Mouse (Mus musculus): ENCODE data around the gene Susd4. TPM values are rescaled to one million over a fixed set of nuclear protein-coding genes. Genes with fewer than 3 reads are reported as not detected.

The Susd4 gene
- polyA plus RNA-seq, 1 experiment from 2014 or later, result 37.4 TPM

- 75% methylated on average over 13 of the region's 13 CpGs for WGBS
- no peaks in the 10 kb centered on the region for H3K36me3 ChIP-seq (ENCODE audit: control insufficient read depth, insufficient read depth, low read length)
- DNase-seq (ENCODE audit: low spot score), result no peak
- no peak overlapping the region for H3K4me2 ChIP-seq (ENCODE audit: low read length)
- H3K27ac ChIP-seq (ENCODE audit: low read depth, low read length), result no peak overlapping the region
- H3K27me3 ChIP-seq (replicated peaks; ENCODE audit: control insufficient read depth, insufficient read depth, low read length), result no peaks in the 10 kb centered on the region
- ATAC-seq, result no peak
- H3K9ac ChIP-seq (ENCODE audit: low read length), result no peak overlapping the region
- H3K4me3 ChIP-seq (ENCODE audit: low read depth, low read length), result no peak overlapping the region
- no peaks in the 10 kb centered on the region for H3K9me3 ChIP-seq (replicated peaks; ENCODE audit: control insufficient read depth, low read length)
- H3K4me1 ChIP-seq (ENCODE audit: control insufficient read depth, insufficient read depth, low read length), result no peaks in the 10 kb centered on the region
Observed at GRCm38 (mm10) chr1:182856636-182857035, 93.0 kb downstream of the Susd4 start.

GRCm38 (mm10) chr1:182861671-182862358 lies 98.2 kb downstream of the Susd4 start:
- WGBS, result 55% methylated on average over 7 of the region's 7 CpGs
- Histone ChIP-seq H3K27me3 (replicated peaks; ENCODE audit: control insufficient read depth, insufficient read depth, low read length) (no peaks in the 10 kb centered on the region), H3K4me2 (ENCODE audit: low read length) (no peak overlapping the region), H3K36me3 (ENCODE audit: control insufficient read depth, insufficient read depth, low read length) (no peaks in the 10 kb centered on the region), H3K4me1 (ENCODE audit: control insufficient read depth, insufficient read depth, low read length) (no peaks in the 10 kb centered on the region), H3K27ac (ENCODE audit: low read depth, low read length) (no peak overlapping the region), H3K9me3 (replicated peaks; ENCODE audit: control insufficient read depth, low read length) (no peaks in the 10 kb centered on the region), H3K4me3 (ENCODE audit: low read depth, low read length) (no peak overlapping the region), H3K9ac (ENCODE audit: low read length) (no peak overlapping the region)
- ATAC-seq (no peak), DNase-seq (ENCODE audit: low spot score) (no peak)

GRCm38 (mm10) chr1:182863396-182863795 lies 99.7 kb downstream of the Susd4 start:
- no peak for ATAC-seq

DNA sequence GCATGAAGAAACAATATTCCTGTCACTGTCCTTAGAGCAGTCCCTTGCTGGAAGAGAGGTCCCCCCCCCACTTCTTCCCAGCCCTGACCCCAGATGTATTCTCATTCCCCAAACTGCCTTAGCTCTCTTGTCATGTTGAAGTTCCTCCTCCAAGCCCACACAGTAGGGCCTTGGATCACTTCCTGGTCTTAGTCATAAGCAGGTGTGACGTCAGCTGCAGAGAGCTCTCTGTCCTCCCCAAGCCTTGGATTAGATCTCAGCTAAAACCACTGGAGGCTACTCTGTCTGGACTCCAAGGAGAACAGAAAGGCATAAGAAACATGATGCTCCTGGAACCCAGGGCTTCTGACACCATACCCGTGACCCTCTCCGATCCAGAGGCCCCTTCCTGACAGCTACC lies 104.2 kb downstream of the Susd4 start:
- no peaks in the 10 kb centered on the region for H3K36me3 ChIP-seq (ENCODE audit: control insufficient read depth, insufficient read depth, low read length)
- H3K4me1 ChIP-seq (ENCODE audit: control insufficient read depth, insufficient read depth, low read length), result 0 out of 2 replicates have a peak, but pooled peaks cover 3% of the 10 kb centered on the region
- no peak for ATAC-seq
- H3K27me3 ChIP-seq (replicated peaks; ENCODE audit: control insufficient read depth, insufficient read depth, low read length), result no peaks in the 10 kb centered on the region
- WGBS, result 90% methylated on average over 3 of the region's 3 CpGs
- H3K27ac ChIP-seq (ENCODE audit: low read depth, low read length), result no peak overlapping the region
- DNase-seq (ENCODE audit: low spot score), result no peak
- H3K9ac ChIP-seq (ENCODE audit: low read length), result no peak overlapping the region
- H3K4me3 ChIP-seq (ENCODE audit: low read depth, low read length), result no peak overlapping the region
- no peak overlapping the region for H3K4me2 ChIP-seq (ENCODE audit: low read length)
- H3K9me3 ChIP-seq (replicated peaks; ENCODE audit: control insufficient read depth, low read length), result no peaks in the 10 kb centered on the region

More at GRCm38 (mm10) chr1:182863396-182863795, 99.7 kb downstream of the Susd4 start:
- Histone ChIP-seq H3K4me2 (ENCODE audit: low read length) (no peak overlapping the region), H3K9me3 (replicated peaks; ENCODE audit: control insufficient read depth, low read length) (no peaks in the 10 kb centered on the region), H3K27ac (ENCODE audit: low read depth, low read length) (no peak overlapping the region), H3K4me3 (ENCODE audit: low read depth, low read length) (no peak overlapping the region), H3K36me3 (ENCODE audit: control insufficient read depth, insufficient read depth, low read length) (no peaks in the 10 kb centered on the region), H3K4me1 (ENCODE audit: control insufficient read depth, insufficient read depth, low read length) (0 out of 2 replicates have a peak, but pooled peaks cover under 1% of the 10 kb centered on the region), H3K27me3 (replicated peaks; ENCODE audit: control insufficient read depth, insufficient read depth, low read length) (no peaks in the 10 kb centered on the region), H3K9ac (ENCODE audit: low read length) (no peak overlapping the region)
- WGBS, result 94% methylated on average over 6 of the region's 6 CpGs
- DNase-seq (ENCODE audit: low spot score), result no peak

- DNase-seq (ENCODE audit: low spot score), result peak; percentile 68
- 57% methylated on average over 14 of the region's 14 CpGs for WGBS
Observed at GRCm38 (mm10) chr1:182868432-182869113, 104.9 kb downstream of the Susd4 start.

GRCm38 (mm10) chr1:182869114-182869456 lies 105.4 kb downstream of the Susd4 start:
- DNase-seq (ENCODE audit: low spot score), result no peak
- Histone ChIP-seq H3K36me3 (ENCODE audit: control insufficient read depth, insufficient read depth, low read length) (no peaks in the 10 kb centered on the region), H3K27ac (ENCODE audit: low read depth, low read length) (peak overlapping the region; percentile 15; the same call in 1 of the 2 replicates), H3K9me3 (replicated peaks; ENCODE audit: control insufficient read depth, low read length) (no peaks in the 10 kb centered on the region), H3K4me2 (ENCODE audit: low read length) (no peak overlapping the region), H3K4me3 (ENCODE audit: low read depth, low read length) (no peak overlapping the region), H3K9ac (ENCODE audit: low read length) (no peak overlapping the region), H3K4me1 (ENCODE audit: control insufficient read depth, insufficient read depth, low read length) (0 out of 2 replicates have a peak, but pooled peaks cover 3% of the 10 kb centered on the region), H3K27me3 (replicated peaks; ENCODE audit: control insufficient read depth, insufficient read depth, low read length) (no peaks in the 10 kb centered on the region)
- no peak for ATAC-seq
- WGBS, result 44% methylated on average over 6 of the region's 6 CpGs

More at GRCm38 (mm10) chr1:182868432-182869113, 104.9 kb downstream of the Susd4 start:
- Histone ChIP-seq H3K9me3 (replicated peaks; ENCODE audit: control insufficient read depth, low read length) (no peaks in the 10 kb centered on the region), H3K9ac (ENCODE audit: low read length) (no peak overlapping the region), H3K36me3 (ENCODE audit: control insufficient read depth, insufficient read depth, low read length) (no peaks in the 10 kb centered on the region), H3K27me3 (replicated peaks; ENCODE audit: control insufficient read depth, insufficient read depth, low read length) (no peaks in the 10 kb centered on the region), H3K27ac (ENCODE audit: low read depth, low read length) (peak overlapping the region; percentile 15; the same call in 1 of the 2 replicates), H3K4me3 (ENCODE audit: low read depth, low read length) (no peak overlapping the region), H3K4me2 (ENCODE audit: low read length) (no peak overlapping the region), H3K4me1 (ENCODE audit: control insufficient read depth, insufficient read depth, low read length) (0 out of 2 replicates have a peak, but pooled peaks cover 3% of the 10 kb centered on the region)
- ATAC-seq, result peak; percentile 85

DNA sequence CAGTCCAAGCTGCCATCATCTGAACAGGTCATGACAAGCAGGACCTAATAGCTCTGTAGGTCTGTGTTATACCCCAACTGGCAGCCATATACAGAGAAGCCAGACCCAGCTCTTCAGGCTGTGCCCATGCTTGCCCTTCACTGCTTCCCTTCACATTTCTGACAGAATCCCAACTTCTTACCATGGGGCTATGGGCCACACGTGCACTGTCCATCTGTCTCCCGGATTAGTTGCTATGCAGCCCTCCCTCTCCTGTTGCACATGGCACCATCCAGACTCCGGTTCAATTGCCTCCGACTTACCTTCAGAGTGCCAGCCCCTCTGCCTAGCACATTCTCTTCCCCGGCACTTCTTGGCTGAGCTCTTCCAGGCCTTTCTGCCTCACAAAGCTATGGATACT lies 114.5 kb downstream of the Susd4 start:
- ATAC-seq (no peak), DNase-seq (ENCODE audit: low spot score) (no peak)
- 92% methylated on average over 5 of the region's 5 CpGs for WGBS

DNA sequence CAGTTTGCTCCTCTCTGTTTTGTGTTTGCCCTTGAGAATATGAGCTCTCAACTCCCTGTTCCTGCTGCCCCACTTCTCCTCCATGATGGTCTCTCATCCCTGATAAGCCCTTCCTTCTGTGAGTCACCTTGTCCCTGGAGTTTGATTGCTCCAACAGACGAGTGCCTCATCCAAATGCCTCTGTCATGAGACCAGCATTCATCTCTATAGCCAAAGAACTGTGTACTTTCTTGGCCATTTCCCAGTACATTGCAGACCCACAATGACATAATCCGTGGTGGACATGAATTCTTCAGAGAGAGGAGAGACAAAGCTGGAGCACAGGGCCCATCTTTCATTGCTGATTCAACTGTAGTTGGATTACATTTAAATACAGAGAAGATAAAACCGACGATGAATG lies 115.1 kb downstream of the Susd4 start:
- Histone ChIP-seq H3K4me2 (ENCODE audit: low read length) (no peak overlapping the region), H3K9ac (ENCODE audit: low read length) (no peak overlapping the region), H3K27ac (ENCODE audit: low read depth, low read length) (no peak overlapping the region), H3K27me3 (replicated peaks; ENCODE audit: control insufficient read depth, insufficient read depth, low read length) (no peaks in the 10 kb centered on the region), H3K4me3 (ENCODE audit: low read depth, low read length) (no peak overlapping the region), H3K9me3 (replicated peaks; ENCODE audit: control insufficient read depth, low read length) (no peaks in the 10 kb centered on the region), H3K36me3 (ENCODE audit: control insufficient read depth, insufficient read depth, low read length) (no peaks in the 10 kb centered on the region), H3K4me1 (ENCODE audit: control insufficient read depth, insufficient read depth, low read length) (no peaks in the 10 kb centered on the region)
- WGBS, result 88% methylated on average over 4 of the region's 4 CpGs
- ATAC-seq (no peak), DNase-seq (ENCODE audit: low spot score) (no peak)

More for the DNA sequence above, 114.5 kb downstream of the Susd4 start:
- Histone ChIP-seq H3K27ac (ENCODE audit: low read depth, low read length) (no peak overlapping the region), H3K4me2 (ENCODE audit: low read length) (no peak overlapping the region), H3K27me3 (replicated peaks; ENCODE audit: control insufficient read depth, insufficient read depth, low read length) (no peaks in the 10 kb centered on the region), H3K36me3 (ENCODE audit: control insufficient read depth, insufficient read depth, low read length) (no peaks in the 10 kb centered on the region), H3K4me3 (ENCODE audit: low read depth, low read length) (no peak overlapping the region), H3K4me1 (ENCODE audit: control insufficient read depth, insufficient read depth, low read length) (no peaks in the 10 kb centered on the region), H3K9me3 (replicated peaks; ENCODE audit: control insufficient read depth, low read length) (no peaks in the 10 kb centered on the region), H3K9ac (ENCODE audit: low read length) (no peak overlapping the region)

- Histone ChIP-seq H3K4me2 (ENCODE audit: low read length) (no peak overlapping the region), H3K27me3 (replicated peaks; ENCODE audit: control insufficient read depth, insufficient read depth, low read length) (no peaks in the 10 kb centered on the region), H3K27ac (ENCODE audit: low read depth, low read length) (no peak overlapping the region), H3K9ac (ENCODE audit: low read length) (no peak overlapping the region), H3K36me3 (ENCODE audit: control insufficient read depth, insufficient read depth, low read length) (no peaks in the 10 kb centered on the region), H3K4me3 (ENCODE audit: low read depth, low read length) (no peak overlapping the region), H3K4me1 (ENCODE audit: control insufficient read depth, insufficient read depth, low read length) (no peaks in the 10 kb centered on the region), H3K9me3 (replicated peaks; ENCODE audit: control insufficient read depth, low read length) (no peaks in the 10 kb centered on the region)
- DNase-seq (ENCODE audit: low spot score) (no peak), ATAC-seq (no peak)
- 94% methylated on average over 8 of the region's 8 CpGs for WGBS
Observed at GRCm38 (mm10) chr1:182881246-182881645, 117.6 kb downstream of the Susd4 start.

All from forebrain, embryonic 14.5 days (tissue).